Mouse (Mus musculus) lung, postnatal 25 days (tissue): ENCODE results near the gene Ubap2l.

Source experiments
- DNase-seq: peaks from one replicate; pipeline ENCODE4 v3.0.0; 2022; ENCODE audit warnings: low spot score

The Ubap2l gene

DNA sequence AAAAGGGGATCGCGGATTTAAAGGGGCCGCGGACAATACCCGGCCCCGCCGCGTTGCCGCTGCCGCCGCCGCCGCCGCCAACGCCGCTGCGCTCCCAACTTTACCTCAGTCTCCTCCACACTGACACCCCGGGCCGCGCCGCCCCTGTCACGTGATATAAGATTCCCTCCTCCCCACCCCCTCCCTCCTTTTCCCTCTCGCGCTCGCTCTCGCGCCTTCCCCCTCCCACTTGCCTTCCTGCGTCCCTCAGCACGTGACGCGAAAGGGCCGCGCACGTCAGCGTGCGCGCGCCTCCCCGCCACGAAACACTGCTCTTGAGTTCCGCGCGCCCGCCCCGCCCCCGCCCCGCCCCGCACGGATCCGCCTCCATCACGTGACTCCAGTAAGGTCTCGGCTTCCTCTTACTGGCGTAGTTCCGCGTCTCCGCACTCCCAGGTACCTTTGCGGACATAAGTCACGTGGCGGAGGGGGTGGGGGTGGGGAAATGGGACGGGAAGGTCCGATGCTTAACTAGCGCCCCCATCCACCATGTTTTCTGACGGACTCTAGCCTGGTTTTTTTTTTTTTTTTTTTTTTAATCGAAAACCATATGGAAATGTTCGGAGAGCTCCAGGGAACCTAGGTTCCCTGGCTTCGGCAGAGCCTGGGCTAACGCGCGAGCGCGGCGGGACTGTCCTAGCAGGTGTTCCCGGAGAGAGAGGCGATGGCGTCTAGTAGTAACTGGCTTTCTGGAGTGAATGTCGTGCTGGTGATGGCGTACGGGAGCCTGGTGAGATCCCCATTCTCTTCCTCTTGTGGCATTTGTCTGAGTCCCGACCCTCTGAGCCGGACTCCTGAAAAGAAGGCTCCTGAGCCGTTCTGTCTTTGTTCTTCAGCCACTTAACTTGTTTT is at the start of gene Ubap2l:
TSS of gene Ubap2l (minus strand) at position 278 of the 891 bp plus-strand sequence.
- peak; percentile 94 for DNase-seq

DNA sequence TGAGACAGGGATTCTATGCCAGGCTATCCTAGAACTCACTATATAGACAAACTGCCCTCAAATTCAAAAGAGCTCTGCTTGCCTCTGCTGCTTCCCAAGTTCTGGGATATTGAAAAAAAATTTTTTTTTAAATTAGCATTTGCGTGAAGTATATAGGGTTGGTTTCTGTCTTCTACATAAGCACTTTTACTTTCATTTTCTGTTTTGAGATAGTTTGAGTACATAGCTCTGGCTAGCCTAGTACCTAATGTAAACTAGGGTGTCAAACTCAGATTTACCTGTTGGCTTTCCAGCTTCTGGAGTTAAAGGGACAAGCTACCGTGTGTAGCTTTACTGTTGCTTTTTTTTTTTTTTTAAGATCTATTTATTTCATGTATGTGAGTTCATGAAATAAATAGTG is 49.2 kb upstream of the Ubap2l start:
- no peak for DNase-seq

DNA sequence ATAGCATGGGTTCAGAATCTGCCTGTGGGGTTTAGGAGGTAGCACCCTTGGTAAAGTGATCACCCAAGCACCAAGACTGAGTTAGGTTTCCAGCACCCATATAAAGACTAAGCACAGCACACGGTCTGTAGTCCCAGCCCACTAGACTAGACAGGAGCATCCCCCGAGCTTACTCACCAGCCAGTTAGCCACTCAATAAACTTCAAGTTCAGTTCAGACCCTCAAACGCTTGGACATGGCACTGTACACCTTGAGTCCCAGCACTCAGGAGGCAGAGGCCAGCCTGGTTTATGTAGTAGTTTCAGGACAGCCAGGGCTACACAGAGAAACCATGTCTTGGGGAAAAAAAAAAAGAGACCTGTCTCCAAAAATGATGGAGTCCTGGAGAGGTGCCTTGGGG is 48.6 kb upstream of the Ubap2l start:
- no peak for DNase-seq

DNA sequence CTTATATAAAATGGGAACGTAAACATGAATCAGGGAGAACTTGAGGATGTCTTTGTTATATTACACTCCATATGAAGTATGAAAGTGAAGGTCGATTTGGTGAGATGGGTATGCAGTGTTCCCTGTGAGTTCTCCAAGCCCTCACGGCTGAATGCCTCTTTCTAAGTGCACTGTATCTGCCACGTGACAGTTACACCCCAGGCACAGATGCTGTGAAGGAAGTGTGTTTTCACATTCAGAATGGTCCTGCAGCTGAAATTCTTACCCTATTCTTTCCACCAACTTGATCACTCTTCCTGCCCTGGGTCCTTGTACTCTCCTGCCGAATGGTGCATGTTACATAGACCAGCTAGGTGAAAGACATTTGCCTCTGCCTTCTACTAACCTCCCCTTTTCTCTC is 45.5 kb upstream of the Ubap2l start:
- no peak for DNase-seq

DNA sequence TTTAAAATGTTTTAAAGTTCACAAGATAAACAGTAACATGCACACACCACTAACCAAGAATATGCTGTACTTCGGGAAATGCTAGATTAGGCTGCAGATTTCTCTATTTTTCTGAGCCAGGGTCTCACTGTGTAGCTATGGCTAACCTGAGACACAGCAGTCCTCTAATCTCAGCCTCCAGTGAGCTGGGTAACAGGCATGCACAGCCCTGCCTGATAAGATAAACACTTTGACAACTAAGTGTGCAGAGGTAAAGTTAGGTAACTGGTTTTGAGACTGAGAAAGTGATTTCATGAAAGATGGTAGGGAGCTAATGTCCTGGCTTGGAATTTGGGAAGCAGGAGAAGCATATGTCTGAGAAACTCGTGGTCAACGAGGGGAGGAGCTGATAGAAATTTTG is 42.0 kb upstream of the Ubap2l start:
- no peak for DNase-seq

DNA sequence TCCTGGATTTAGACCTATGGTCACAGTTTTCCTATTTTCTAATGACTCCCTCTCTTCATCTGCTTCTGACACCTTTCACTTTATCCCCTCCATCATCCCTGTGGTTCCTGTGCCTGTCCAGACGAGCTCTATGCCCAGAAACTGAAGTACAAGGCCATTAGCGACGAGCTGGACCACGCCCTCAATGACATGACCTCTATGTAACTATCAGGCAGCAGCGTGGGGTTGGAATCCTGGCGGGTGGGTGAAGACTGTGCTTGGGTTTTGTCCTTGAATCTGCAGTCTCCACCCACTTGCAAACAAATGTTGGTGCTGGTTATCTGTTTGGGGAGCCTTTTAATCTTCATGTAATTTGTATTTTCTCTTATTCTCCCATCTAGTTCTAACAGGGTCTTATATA is 38.5 kb upstream of the Ubap2l start:
- no peak for DNase-seq

DNA sequence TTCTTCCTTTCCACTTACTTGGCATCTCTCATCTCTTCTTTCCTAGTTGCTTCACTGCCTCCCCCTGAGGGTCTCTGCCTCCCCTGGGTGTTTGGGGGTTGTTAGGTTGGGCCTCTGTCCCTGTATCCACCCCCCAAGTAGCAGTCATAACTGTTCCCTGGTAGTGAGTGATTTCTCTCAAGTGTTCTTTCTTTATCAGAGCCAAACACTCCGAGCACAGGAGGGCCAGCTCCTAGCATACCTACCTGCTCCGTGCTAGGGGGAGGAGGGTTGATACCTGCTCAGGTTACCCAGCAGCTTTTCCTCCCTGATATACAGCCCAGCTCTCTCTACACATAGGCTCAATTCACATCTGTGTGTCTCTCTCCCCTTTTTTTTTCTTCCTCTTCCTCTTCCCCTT is 36.2 kb upstream of the Ubap2l start:
- peak; percentile 68 for DNase-seq

DNA sequence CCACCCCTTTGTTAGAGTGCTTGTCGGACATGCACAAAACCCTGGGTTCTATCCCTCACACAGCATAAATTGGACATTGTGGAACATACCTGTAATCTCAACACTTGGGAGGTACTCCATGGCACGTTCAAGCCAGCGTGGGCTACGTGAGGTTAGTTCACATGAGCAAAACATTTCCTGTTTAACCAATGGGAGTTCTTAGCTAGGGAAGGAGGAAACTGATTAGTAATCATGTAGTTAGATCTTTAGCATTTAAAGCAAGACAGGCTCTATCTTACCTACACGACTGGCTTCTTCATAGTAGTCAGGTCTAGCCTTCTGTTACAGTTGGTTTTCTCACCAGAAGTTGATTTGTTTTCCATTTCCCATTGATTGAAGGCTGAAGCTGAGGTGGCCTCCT is 33.6 kb upstream of the Ubap2l start:
- DNase-seq = no peak

DNA sequence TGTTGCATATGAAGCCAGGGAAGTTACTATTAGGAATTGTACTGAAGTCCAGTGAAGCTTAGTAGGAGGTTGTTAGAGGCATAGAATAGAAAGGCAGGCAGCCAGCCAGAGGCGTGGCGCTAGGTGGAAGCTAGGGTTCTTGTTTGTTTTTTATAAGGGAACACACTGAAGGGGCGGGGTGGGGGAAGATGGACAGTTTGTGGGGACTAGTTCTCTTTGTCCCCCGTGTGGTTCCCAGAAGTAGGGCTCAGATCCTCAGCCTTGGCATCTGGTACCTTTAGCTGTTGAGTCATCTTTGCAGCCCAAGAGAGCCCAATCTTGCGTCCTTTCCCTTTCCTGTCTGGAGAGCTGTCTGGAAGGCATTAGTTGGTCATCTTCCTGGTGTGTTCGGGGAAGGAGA is 32.9 kb upstream of the Ubap2l start:
- DNase-seq = no peak

DNA sequence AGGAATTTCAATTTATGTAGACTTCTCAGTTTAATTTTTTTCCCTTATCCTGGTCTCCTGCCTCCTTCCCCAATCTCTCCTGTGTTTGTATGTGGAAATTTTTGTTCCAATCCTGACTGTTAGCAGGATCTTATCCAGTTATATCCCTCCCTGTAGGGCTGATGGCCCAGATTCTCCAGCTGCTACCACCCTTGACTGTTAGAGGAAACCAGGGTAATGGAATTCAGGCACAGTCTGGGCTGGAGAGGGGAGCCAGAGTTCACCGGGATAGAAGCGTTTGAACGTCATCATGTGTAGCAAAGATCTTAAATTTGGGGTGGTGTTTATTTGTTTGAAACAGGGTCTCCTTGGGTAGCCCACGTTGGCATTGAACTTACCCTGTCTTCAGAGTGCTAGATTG is 32.4 kb upstream of the Ubap2l start:
- DNase-seq = no peak

DNA sequence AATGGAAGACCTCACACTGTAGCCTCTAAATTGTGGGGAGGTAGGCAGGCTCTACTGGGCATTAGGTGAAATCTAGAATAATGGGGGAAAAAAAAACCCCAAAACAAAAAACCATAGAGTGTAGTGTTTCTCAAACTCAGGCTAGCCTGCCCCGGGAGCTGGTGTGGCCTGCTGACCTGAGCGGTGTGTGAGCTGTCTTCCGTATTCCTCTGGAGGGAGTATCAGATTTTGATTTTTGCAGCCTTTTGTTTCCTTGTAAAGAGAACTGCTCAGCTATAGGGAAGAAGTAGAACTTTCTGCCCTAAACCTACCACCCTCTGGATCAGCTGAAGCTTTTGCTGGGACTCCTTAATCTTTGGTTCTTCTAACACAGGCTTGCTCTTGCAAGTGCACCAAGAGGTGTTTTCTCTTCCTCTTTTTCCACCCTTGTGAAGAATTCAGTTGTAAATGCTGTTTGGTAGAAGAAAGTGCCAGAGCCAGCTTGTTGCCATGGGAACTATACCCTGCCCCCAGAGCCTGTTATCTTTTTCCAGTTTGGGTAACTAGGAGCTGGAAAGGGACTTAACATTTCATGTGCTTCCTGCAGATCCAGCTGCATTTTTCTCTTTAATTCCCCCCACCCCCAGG is 31.4 kb upstream of the Ubap2l start:
- no peak for DNase-seq

DNA sequence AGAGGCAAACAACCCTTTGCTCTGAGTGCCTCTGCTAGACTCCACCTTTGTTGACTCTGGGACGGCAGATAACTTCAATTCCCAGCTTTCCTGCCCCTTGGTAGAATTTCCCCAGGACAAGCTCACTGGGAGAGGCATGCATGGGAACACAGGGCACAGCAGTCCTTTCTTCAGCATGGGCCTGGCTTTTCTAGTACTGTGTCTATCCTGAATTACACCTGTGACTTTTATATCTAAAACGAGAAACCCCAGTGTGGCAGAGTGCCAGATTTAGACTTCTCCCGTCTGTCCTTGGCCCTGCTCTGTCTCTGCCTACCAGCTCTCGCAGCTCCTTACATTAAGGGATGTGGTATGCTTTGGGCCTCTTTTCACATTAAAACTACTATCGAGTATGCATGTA is 30.6 kb upstream of the Ubap2l start:
- DNase-seq = peak; percentile 66

DNA sequence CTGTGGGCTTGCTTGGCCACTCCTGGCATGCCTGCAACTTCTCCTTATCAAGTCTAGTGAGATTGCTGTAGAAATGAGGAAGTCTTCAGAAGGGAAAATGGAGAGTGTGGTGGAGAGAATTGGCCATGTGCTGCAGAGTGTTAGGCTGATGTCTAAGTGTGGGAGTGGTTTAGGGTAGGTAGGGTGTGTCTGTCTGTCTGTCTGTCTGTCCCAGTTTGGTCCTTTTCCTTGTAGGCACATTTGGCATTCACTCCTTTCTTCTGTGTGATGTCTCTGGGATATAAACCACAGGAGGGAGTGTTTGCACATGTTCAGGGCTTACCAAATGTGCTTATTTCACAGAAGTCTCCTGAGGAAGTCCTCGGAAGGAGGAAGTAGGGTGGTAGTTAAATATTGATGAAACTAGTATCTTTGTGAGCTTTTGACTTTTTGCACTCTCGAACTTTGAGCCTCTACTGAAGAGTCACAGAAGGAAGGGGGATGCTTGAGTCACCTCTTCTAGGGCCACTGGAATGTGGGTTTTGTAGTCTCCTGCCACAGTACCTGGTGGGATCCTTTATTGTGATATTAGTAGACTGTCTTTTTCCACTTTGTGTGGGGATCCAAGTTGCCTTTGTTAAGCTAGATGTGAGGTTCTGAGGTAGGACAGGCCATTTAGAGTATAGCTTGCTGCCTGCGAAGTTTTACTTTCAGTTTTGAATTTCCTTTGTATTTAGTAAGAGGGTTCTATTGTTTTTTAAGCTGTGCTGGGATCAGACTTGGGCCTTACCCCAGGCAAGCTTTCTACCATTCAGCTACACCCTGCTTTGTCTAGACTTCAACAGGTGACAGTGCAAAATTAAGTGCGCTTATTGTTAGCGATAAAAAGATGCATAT is 29.2 kb upstream of the Ubap2l start:
- peak; percentile 57 for DNase-seq

DNA sequence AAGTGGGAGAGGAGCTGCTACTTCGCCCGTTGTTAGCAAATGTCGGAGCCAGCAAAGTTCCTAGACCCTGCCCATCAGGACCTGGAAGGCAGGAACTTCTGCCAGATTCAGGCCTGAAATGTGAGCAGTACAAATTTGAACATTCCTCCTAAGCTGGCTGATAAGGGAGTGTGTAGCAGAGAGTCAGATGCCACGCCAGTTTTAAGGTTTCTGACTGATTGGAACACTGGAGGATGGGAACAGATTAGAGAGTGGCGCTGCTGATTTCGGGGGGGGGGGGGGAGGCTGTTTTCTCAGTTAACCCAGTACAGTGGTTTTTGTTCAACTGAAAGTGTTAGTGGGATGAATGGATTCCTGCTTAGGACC is 28.1 kb upstream of the Ubap2l start:
- DNase-seq = no peak

DNA sequence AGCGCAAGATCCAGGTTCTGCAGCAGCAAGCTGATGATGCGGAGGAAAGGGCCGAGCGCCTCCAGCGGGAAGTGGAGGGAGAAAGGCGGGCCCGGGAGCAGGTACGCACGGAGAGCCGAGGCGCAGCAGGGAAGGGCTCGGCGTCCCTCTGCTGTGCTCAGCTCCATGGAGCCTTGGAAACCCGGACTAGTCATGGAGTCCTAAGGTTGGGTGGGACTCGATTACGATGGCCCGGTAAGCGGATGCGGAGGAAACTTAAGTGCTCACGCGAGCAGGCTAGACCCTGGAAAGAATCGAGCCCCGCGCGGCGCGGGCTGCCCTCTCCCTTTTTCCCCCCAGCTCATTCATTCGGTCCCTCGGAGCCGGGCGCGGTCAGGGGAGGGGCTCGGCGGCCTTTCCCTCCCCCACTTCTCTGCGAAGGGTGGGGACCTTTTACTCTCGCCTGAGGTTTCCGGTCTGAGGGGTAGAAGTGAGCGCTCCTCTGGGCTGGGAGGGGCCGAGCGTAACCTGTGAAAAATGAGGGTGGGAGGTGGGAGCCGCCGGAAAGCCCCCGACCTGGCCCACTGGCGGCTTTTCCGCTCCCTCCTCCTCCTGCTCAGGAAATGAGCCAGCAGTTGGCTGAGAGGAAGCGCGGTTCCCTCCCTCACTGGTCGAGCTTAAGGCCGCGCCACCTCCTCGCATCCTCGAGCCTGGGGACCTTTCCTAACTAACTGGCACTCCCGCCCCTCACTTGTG is 27.5 kb upstream of the Ubap2l start:
- DNase-seq = peak; percentile 86

DNA sequence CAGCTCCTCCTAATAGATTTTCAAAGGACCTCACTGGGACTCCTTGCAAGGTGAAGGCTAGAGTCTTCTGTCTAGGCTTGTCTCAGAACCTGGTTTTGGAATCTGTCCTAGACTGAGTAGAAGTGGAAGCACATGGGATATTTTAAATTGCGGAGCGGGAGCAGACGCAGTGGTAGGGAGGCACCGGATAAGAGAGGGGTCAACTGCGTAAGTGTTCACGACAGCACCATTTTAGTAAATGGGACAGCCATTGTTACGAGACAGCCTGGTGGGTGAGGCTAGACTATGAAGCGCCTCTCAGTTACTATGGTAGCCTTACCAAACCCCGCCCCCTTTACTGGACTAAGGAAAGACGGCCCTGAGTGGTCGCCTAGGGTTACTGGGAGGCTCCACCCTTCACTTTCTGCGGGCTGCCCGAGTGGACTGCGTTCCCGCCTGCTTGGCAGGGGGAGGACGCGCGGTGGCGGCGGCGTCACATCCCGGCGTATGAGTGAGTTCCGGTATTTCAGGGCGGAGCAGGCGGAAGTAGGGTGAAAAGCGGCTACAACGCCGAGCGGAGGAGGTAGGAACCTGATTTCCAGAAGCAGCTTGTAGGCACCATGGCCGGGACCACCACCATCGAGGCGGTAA is 26.8 kb upstream of the Ubap2l start:
- DNase-seq = peak; percentile 98

DNA sequence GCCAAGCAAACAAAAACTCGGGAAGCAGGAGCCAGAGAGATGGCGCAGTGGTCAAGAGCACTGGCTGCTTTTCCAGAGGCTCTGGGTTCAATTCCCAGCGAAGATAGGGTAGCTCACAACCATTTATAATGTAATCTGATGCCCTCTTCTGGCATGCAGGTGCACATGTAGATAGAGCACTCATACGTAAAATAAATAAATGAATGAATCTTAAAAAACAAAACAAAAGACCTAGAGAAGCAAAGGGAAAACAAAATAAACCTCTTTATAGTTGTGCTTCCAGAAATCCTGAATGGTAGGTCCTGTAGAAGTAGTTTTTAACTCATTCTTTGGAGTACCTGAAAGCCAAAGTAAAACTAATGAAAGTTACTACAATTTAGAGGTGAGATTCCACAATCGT is 25.8 kb upstream of the Ubap2l start:
- DNase-seq = no peak

DNA sequence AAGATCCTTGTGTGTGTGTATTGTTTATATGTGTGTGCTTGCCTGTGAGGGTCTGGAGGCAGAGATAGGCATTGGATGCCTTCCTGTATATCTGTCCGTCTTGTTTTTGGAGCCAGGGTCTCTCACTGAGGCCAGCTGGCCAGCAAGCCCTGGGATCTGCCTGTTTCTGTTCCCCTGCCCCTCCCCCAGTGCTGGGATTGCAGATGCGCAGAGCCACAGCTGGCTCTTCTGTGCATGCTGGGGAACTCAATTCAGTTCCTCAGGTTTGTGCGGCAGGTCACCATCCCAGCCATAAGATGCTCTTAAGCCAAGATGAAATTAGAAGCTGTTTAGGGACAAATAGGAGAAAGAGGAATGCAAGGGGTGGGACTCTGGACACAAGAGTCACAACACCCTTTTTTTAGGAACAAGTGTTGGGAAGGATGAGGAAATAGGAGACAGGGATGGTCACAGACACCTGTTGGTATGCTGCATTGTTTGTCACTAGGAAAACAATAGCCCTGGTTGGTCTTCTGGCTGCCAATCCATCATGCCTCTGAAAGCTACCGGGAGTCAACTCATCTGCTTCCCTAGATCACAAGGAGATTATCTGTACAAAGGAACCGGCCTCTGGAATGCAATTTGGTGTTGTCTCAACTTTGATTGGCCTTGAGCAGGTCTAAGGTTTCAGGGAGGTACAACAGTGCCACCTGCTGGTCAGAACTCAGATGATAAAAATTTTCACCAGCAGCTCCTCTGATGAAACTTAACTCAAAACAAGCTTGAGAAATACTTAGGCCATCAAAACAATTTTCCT is 24.7 kb upstream of the Ubap2l start:
- peak; percentile 86 for DNase-seq

DNA sequence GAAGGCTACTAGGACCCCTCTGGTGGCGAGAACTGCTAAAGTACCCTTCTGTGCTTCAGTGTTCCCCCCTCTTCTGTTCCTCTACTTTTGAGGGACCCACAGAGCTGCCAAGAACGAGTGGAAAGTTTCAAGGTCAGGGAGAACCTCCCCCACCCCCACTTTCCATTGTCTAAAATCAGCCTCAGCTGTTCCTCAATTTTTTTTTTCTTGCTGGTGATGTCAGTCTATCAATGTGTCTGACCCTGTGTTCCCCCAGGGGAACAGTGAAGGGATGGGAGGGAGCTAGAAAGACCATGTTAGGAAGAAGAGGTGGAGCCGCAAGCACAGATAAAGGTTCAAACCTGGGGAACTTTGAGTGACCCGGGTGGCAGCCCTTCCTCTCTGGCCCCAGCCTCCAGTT is 19.9 kb upstream of the Ubap2l start, which contains the start of gene Tpm3:
TSS of gene Tpm3 (plus strand) at position 356 of the 400 bp plus-strand sequence.
- no peak for DNase-seq

DNA sequence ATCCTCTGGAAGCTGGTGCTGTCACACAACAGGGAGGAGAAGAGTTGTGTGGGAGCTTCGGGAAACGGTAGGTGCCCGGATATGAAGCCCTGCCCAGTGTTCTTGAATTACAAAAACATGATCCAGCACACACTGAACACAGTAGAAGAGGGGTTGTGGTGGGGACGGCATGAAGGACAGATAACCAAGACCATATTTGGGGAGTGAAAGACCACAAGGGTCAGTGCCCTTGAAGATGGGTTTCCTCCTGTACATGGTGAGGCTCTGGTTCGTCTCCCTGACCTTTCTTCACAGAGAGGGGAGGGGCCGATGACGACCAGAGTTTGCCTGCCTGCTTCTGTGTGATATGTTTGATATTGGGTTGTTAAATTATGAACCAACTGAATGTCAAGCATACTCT is 17.3 kb upstream of the Ubap2l start:
- no peak for DNase-seq

DNA sequence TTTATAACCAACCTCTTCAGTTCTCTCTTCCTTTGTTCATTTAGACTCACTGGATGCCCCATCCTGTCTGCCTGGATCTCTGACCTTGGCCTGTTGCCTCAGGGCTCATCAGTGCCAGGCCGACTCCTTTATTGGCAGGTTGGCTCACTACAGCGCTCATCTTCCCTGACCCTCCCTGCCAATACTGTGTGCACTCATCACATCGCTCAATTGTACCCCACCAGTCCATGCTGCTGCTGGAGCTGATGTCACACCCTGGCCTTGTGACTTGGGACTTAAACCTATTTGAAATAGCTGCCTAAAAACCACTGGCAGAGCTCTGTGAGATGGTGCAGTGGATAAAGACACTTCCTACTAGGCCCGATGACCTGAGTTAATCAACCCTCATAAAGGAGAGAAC is 15.4 kb upstream of the Ubap2l start:
- no peak for DNase-seq
